Mouse (Mus musculus) neural tube, embryonic 15.5 days (tissue): ENCODE results near the gene Jpt2. TPM values are rescaled to one million over a fixed set of nuclear protein-coding genes. Genes with fewer than 3 reads are reported as not detected.

Source experiments
- ATAC-seq: fragments of 200-750 bp; cut with Nextera tagmentation; 2 replicates; pipeline ENCODE4 v1.8.0; 2017; ENCODE audit warnings: mild to moderate bottlenecking, moderate TSS enrichment, moderate library complexity; ENCODE audit not compliant: low FRiP score
- H3K27ac ChIP-seq: fragments of 300-500 bp; sonication (generic); replicated peaks from 2 replicates; pipeline ENCODE4 v1.5.1; 2015; ENCODE audit warnings: mild to moderate bottlenecking, inconsistent platforms
- H3K27me3 ChIP-seq: fragments of 300-500 bp; sonication (generic); replicated peaks from 2 replicates; pipeline ENCODE4 v1.6.1; 2015; ENCODE audit warnings: inconsistent platforms
- H3K36me3 ChIP-seq: fragments of 300-500 bp; sonication (generic); 2 replicates; pipeline ENCODE4 v1.6.1; 2015; ENCODE audit warnings: inconsistent platforms
- H3K4me1 ChIP-seq: fragments of 300-500 bp; sonication (generic); 2 replicates; pipeline ENCODE4 v1.6.1; 2015; ENCODE audit warnings: inconsistent platforms
- H3K4me2 ChIP-seq: fragments of 300-500 bp; sonication (generic); 2 replicates; pipeline ENCODE4 v1.6.1; 2015; ENCODE audit warnings: inconsistent platforms, mild to moderate bottlenecking, moderate library complexity
- H3K4me3 ChIP-seq: fragments of 300-500 bp; sonication (generic); replicated peaks from 2 replicates; pipeline ENCODE4 v1.5.1; 2015; ENCODE audit warnings: mild to moderate bottlenecking, inconsistent platforms
- H3K9ac ChIP-seq: fragments of 300-500 bp; sonication (generic); replicated peaks from 2 replicates; pipeline ENCODE4 v1.6.1; 2015; ENCODE audit warnings: mild to moderate bottlenecking, inconsistent platforms
- H3K9me3 ChIP-seq: fragments of 300-500 bp; sonication (generic); replicated peaks from 2 replicates; pipeline ENCODE4 v1.6.1; 2016; ENCODE audit warnings: inconsistent platforms
- WGBS: fragments of 180-500 bp; shearing (Covaris S2); methylation state at CpG from one replicate; pipeline ENCODE4 v1.1.7; 2015; ENCODE audit warnings: mixed read lengths; 5-methylcytosine and 5-hydroxymethylcytosine counted together
- polyA plus RNA-seq: library from polyadenylated mRNA; unstranded; fragments of >200 nt; fragmentation: Nextera tagmentation; extraction: Ambion mirVana; gene quantifications from 2 replicates; pipeline ENCODE4 v1.2.1, GENCODE M21; 2015

The Jpt2 gene
- polyA plus RNA-seq, 1 experiment from 2014 or later: 81.4 TPM

GRCm38 (mm10) chr17:24902671-24903474 is 57.6 kb downstream of the Jpt2 start:
- no peaks in the 10 kb centered on the region for H3K9me3 ChIP-seq
- ATAC-seq: no peak
- WGBS: 70% methylated on average over 9 of the region's 9 CpGs

GRCm38 (mm10) chr17:24902124-24902523 is 58.4 kb downstream of the Jpt2 start:
- H3K9ac ChIP-seq: no peak overlapping the region
- H3K27ac ChIP-seq: no peak overlapping the region
- no peak overlapping the region for H3K4me3 ChIP-seq
- no peaks in the 10 kb centered on the region for H3K27me3 ChIP-seq
- no peak overlapping the region for H3K4me2 ChIP-seq
- H3K36me3 ChIP-seq: peaks cover 99% of the 10 kb centered on the region
- no peak for ATAC-seq
- H3K4me1 ChIP-seq: peaks cover 16% of the 10 kb centered on the region
- WGBS: 92% methylated on average over 5 of the region's 5 CpGs
- no peaks in the 10 kb centered on the region for H3K9me3 ChIP-seq

More at GRCm38 (mm10) chr17:24902671-24903474, 57.6 kb downstream of the Jpt2 start:
- H3K36me3 ChIP-seq: peaks cover 100% of the 10 kb centered on the region
- no peak overlapping the region for H3K4me2 ChIP-seq
- peaks cover 9% of the 10 kb centered on the region for H3K4me1 ChIP-seq
- no peaks in the 10 kb centered on the region for H3K27me3 ChIP-seq
- no peak overlapping the region for H3K4me3 ChIP-seq
- H3K9ac ChIP-seq: no peak overlapping the region
- H3K27ac ChIP-seq: no peak overlapping the region

- Histone ChIP-seq H3K27me3 (no peaks in the 10 kb centered on the region), H3K4me2 (no peak overlapping the region), H3K36me3 (peaks cover 78% of the 10 kb centered on the region), H3K9ac (no peak overlapping the region), H3K9me3 (no peaks in the 10 kb centered on the region), H3K4me3 (no peak overlapping the region), H3K4me1 (peaks cover 34% of the 10 kb centered on the region), H3K27ac (no peak overlapping the region)
- ATAC-seq: no peak
- WGBS: 98% methylated on average over 6 of the region's 6 CpGs
Measured at GRCm38 (mm10) chr17:24900014-24900413, 60.5 kb downstream of the Jpt2 start.

GRCm38 (mm10) chr17:24899153-24899552 is 61.3 kb downstream of the Jpt2 start:
- H3K4me1 ChIP-seq: peaks cover 37% of the 10 kb centered on the region
- H3K27ac ChIP-seq: no peak overlapping the region
- no peak overlapping the region for H3K9ac ChIP-seq
- H3K9me3 ChIP-seq: no peaks in the 10 kb centered on the region
- ATAC-seq: no peak
- no peaks in the 10 kb centered on the region for H3K27me3 ChIP-seq
- H3K36me3 ChIP-seq: peaks cover 70% of the 10 kb centered on the region
- no peak overlapping the region for H3K4me2 ChIP-seq
- 81% methylated on average over 5 of the region's 5 CpGs for WGBS
- no peak overlapping the region for H3K4me3 ChIP-seq

- 91% methylated on average over 4 of the region's 4 CpGs for WGBS
- H3K9me3 ChIP-seq: no peaks in the 10 kb centered on the region
- peaks cover 46% of the 10 kb centered on the region for H3K4me1 ChIP-seq
- no peak overlapping the region for H3K27ac ChIP-seq
- H3K27me3 ChIP-seq: no peaks in the 10 kb centered on the region
- H3K9ac ChIP-seq: 0 out of 2 replicates have a peak overlapping the region, but pooled peaks have one; percentile 93
- ATAC-seq: no peak
- peak overlapping the region; percentile 99 for H3K4me2 ChIP-seq
- H3K36me3 ChIP-seq: peaks cover 64% of the 10 kb centered on the region
- peak overlapping the region; percentile 87; the same call in 1 of the 2 replicates for H3K4me3 ChIP-seq
Measured at GRCm38 (mm10) chr17:24898041-24898854, 62.2 kb downstream of the Jpt2 start.

GRCm38 (mm10) chr17:24897600-24897999 is 62.9 kb downstream of the Jpt2 start:
- peaks cover 51% of the 10 kb centered on the region for H3K4me1 ChIP-seq
- ATAC-seq: no peak

GRCm38 (mm10) chr17:24896993-24897269 is 63.6 kb downstream of the Jpt2 start:
- Histone ChIP-seq H3K9ac (peak overlapping the region; percentile 93), H3K27me3 (no peaks in the 10 kb centered on the region), H3K4me3 (peak overlapping the region; percentile 87), H3K36me3 (peaks cover 64% of the 10 kb centered on the region), H3K9me3 (no peaks in the 10 kb centered on the region), H3K4me2 (peak overlapping the region; percentile 99), H3K4me1 (peaks cover 51% of the 10 kb centered on the region), H3K27ac (peak overlapping the region; percentile 88)
- 23% methylated on average over 11 of the region's 11 CpGs for WGBS
- ATAC-seq: peak; percentile 9; the same call in 1 of the 2 replicates

More at GRCm38 (mm10) chr17:24897600-24897999, 62.9 kb downstream of the Jpt2 start:
- Histone ChIP-seq H3K9me3 (no peaks in the 10 kb centered on the region), H3K27me3 (no peaks in the 10 kb centered on the region), H3K27ac (no peak overlapping the region), H3K9ac (peak overlapping the region; percentile 93), H3K4me2 (peak overlapping the region; percentile 99), H3K4me3 (peak overlapping the region; percentile 87), H3K36me3 (peaks cover 64% of the 10 kb centered on the region)
- WGBS: 76% methylated on average over 4 of the region's 4 CpGs

GRCm38 (mm10) chr17:24896241-24896992 is 64.1 kb downstream of the Jpt2 start, which contains the start of gene Nme3:
TSS of gene Nme3 (plus strand) at chr17:24896500.
- Histone ChIP-seq H3K36me3 (peaks cover 63% of the 10 kb centered on the region), H3K27me3 (no peaks in the 10 kb centered on the region), H3K9me3 (no peaks in the 10 kb centered on the region), H3K4me3 (peak within 1 kb of the TSS; percentile 87), H3K9ac (peak within 1 kb of the TSS; percentile 93), H3K4me2 (peak within 1 kb of the TSS; percentile 99), H3K4me1 (peaks cover 52% of the 10 kb centered on the region), H3K27ac (peak within 1 kb of the TSS; percentile 88)
- WGBS: 1% methylated on average over 50 of the region's 50 CpGs
- peak; percentile 72 for ATAC-seq

GRCm38 (mm10) chr17:24895571-24896240 is 64.8 kb downstream of the Jpt2 start:
- peak overlapping the region; percentile 87 for H3K4me3 ChIP-seq
- no peaks in the 10 kb centered on the region for H3K27me3 ChIP-seq
- peak overlapping the region; percentile 99 for H3K4me2 ChIP-seq
- H3K27ac ChIP-seq: peak overlapping the region; percentile 88
- H3K9me3 ChIP-seq: no peaks in the 10 kb centered on the region
- peak overlapping the region; percentile 93 for H3K9ac ChIP-seq
- peaks cover 63% of the 10 kb centered on the region for H3K36me3 ChIP-seq
- no peak for ATAC-seq
- 10% methylated on average over 23 of the region's 23 CpGs for WGBS
- peaks cover 54% of the 10 kb centered on the region for H3K4me1 ChIP-seq

GRCm38 (mm10) chr17:24894995-24895547 is 65.4 kb downstream of the Jpt2 start, which contains the start of the genes Eme2 and Mrps34:
TSS of gene Eme2 (minus strand) at chr17:24895087.
TSS of gene Mrps34 (plus strand) at chr17:24895116.
- peaks cover 61% of the 10 kb centered on the region for H3K4me1 ChIP-seq
- H3K27me3 ChIP-seq: no peaks in the 10 kb centered on the region
- under 1% methylated on average over 62 of the region's 62 CpGs for WGBS

More at GRCm38 (mm10) chr17:24894995-24895547, 65.4 kb downstream of the Jpt2 start, which contains the start of the genes Eme2 and Mrps34:
- peak within 1 kb of the TSS; percentile 93 for H3K9ac ChIP-seq
- peak; percentile 68 for ATAC-seq
- H3K4me2 ChIP-seq: peak within 1 kb of the TSS; percentile 99
- no peaks in the 10 kb centered on the region for H3K9me3 ChIP-seq
- peak within 1 kb of the TSS; percentile 88 for H3K27ac ChIP-seq
- H3K36me3 ChIP-seq: peaks cover 63% of the 10 kb centered on the region
- H3K4me3 ChIP-seq: peak within 1 kb of the TSS; percentile 87
